Mouse (Mus musculus) liver, postnatal 0 days (tissue): ENCODE results near the gene Stx16. TPM values are rescaled to one million over a fixed set of nuclear protein-coding genes. Genes with fewer than 3 reads are reported as not detected.

Source experiments
- ATAC-seq: fragments of 200-750 bp; cut with Nextera tagmentation; 2 replicates; pipeline ENCODE4 v1.8.0; 2017; ENCODE audit warnings: mild to moderate bottlenecking, moderate library complexity
- DNase-seq: peaks from one replicate; pipeline ENCODE4 v3.0.0-alpha.2; 2016
- H3K27ac ChIP-seq: fragments of 300-500 bp; sonication (generic); 2 replicates; pipeline ENCODE4 v1.5.1; 2014; ENCODE audit warnings: antibody characterized with exemption, moderate library complexity, mild to moderate bottlenecking, low read depth
- H3K27me3 ChIP-seq: fragments of 300-500 bp; sonication (generic); 2 replicates; pipeline ENCODE4 v1.6.1; 2014; ENCODE audit warnings: low read length, control low read depth, mixed read lengths; ENCODE audit not compliant: insufficient read depth
- H3K36me3 ChIP-seq: fragments of 300-500 bp; sonication (generic); replicated peaks from 2 replicates; pipeline ENCODE4 v1.6.1; 2014; ENCODE audit warnings: mild to moderate bottlenecking, control low read depth, low read length, moderate library complexity, mixed read lengths; ENCODE audit not compliant: insufficient read depth
- H3K4me1 ChIP-seq: fragments of 300-500 bp; sonication (generic); 2 replicates; pipeline ENCODE4 v1.6.1; 2014; ENCODE audit warnings: antibody characterized with exemption, mild to moderate bottlenecking, control low read depth; ENCODE audit not compliant: insufficient read depth
- H3K4me2 ChIP-seq: fragments of 300-500 bp; sonication (generic); 2 replicates; pipeline ENCODE4 v1.6.1; 2014; ENCODE audit warnings: low read depth, mild to moderate bottlenecking, low read length, moderate library complexity, mixed read lengths
- H3K4me3 ChIP-seq: fragments of 300-500 bp; sonication (generic); 2 replicates; pipeline ENCODE4 v1.5.1; 2014; ENCODE audit warnings: low read depth, low read length
- H3K9ac ChIP-seq: fragments of 300-500 bp; sonication (generic); replicated peaks from 2 replicates; pipeline ENCODE4 v1.6.1; 2014; ENCODE audit warnings: mild to moderate bottlenecking, moderate library complexity
- H3K9me3 ChIP-seq: fragments of 300-500 bp; sonication (generic); 2 replicates; pipeline ENCODE4 v1.6.1; 2016; ENCODE audit warnings: mild to moderate bottlenecking, control low read depth, low read length, mixed read lengths
- CTCF ChIP-seq: sonication (generic); IDR thresholded peaks from 2 replicates; pipeline ENCODE4 v1.5.1; 2016; ENCODE audit warnings: antibody characterized with exemption, low read depth
- EP300 ChIP-seq: IDR thresholded peaks from 2 replicates; pipeline ENCODE4 v1.6.1; 2016; ENCODE audit warnings: antibody characterized with exemption, low read depth, mild to moderate bottlenecking
- WGBS: fragments of 180-500 bp; shearing (Covaris S2); extraction: QIAGEN DNeasy Blood & Tissue Kit; methylation state at CpG from one replicate; pipeline ENCODE4 v1.1.7; 2014; ENCODE audit not compliant: insufficient replicate concordance; 5-methylcytosine and 5-hydroxymethylcytosine counted together
- polyA plus RNA-seq: library from polyadenylated mRNA; unstranded; fragments of >200 nt; fragmentation: Nextera tagmentation; extraction: Ambion mirVana; gene quantifications from 2 replicates; pipeline ENCODE4 v1.2.1, GENCODE M21; 2015

Gene Stx16
- polyA plus RNA-seq, 1 experiment from 2014 or later = 2.9 TPM

GRCm38 (mm10) chr2:174120631-174121030, 44.5 kb downstream of the Stx16 start:
- Histone ChIP-seq H3K27me3 (no peaks in the 10 kb centered on the region), H3K9me3 (no peaks in the 10 kb centered on the region), H3K9ac (no peak overlapping the region), H3K4me1 (no peaks in the 10 kb centered on the region), H3K36me3 (peaks cover 60% of the 10 kb centered on the region), H3K4me2 (no peak overlapping the region), H3K4me3 (no peak overlapping the region), H3K27ac (no peak overlapping the region)
- no peak for DNase-seq
- ATAC-seq = no peak
- TF ChIP-seq CTCF (no peak), EP300 (no peak)
- WGBS = 81% methylated on average over 19 of the region's 19 CpGs

GRCm38 (mm10) chr2:174121411-174121947, 45.4 kb downstream of the Stx16 start:
- no peak overlapping the region for H3K4me2 ChIP-seq
- 80% methylated on average over 12 of the region's 12 CpGs for WGBS
- H3K27ac ChIP-seq = no peak overlapping the region
- H3K9ac ChIP-seq = no peak overlapping the region
- H3K36me3 ChIP-seq = peaks cover 56% of the 10 kb centered on the region
- H3K9me3 ChIP-seq = no peaks in the 10 kb centered on the region
- TF ChIP-seq EP300 = no peak
- ATAC-seq = no peak
- H3K4me1 ChIP-seq = peaks cover under 1% of the 10 kb centered on the region; the same call in 1 of the 2 replicates
- H3K4me3 ChIP-seq = no peak overlapping the region
- DNase-seq = no peak
- H3K27me3 ChIP-seq = no peaks in the 10 kb centered on the region

- ATAC-seq (no peak), DNase-seq (no peak)
- H3K4me2 ChIP-seq = no peak overlapping the region
- no peaks in the 10 kb centered on the region for H3K9me3 ChIP-seq
- H3K9ac ChIP-seq = no peak overlapping the region
- no peak overlapping the region for H3K4me3 ChIP-seq
- TF ChIP-seq CTCF (no peak), EP300 (no peak)
- no peaks in the 10 kb centered on the region for H3K27me3 ChIP-seq
- WGBS = 77% methylated on average over 2 of the region's 2 CpGs
- H3K36me3 ChIP-seq = peaks cover 50% of the 10 kb centered on the region
- H3K27ac ChIP-seq = no peak overlapping the region
- peaks cover 5% of the 10 kb centered on the region for H3K4me1 ChIP-seq
These were observed 46.2 kb downstream of the Stx16 start for GRCm38 (mm10) chr2:174122331-174122730.

- TF ChIP-seq CTCF (no peak), EP300 (no peak)
- Histone ChIP-seq H3K27me3 (no peaks in the 10 kb centered on the region), H3K9ac (no peak overlapping the region), H3K4me1 (peaks cover 5% of the 10 kb centered on the region), H3K27ac (no peak overlapping the region), H3K4me3 (no peak overlapping the region), H3K9me3 (no peaks in the 10 kb centered on the region), H3K4me2 (no peak overlapping the region), H3K36me3 (peaks cover 43% of the 10 kb centered on the region)
- 78% methylated on average over 3 of the region's 3 CpGs for WGBS
- DNase-seq (no peak), ATAC-seq (no peak)
These were observed 47.6 kb downstream of the Stx16 start for GRCm38 (mm10) chr2:174123731-174124130.

- Histone ChIP-seq H3K27ac (no peak overlapping the region), H3K27me3 (no peaks in the 10 kb centered on the region), H3K4me2 (peak overlapping the region; percentile 23; the same call in 1 of the 2 replicates), H3K9ac (no peak overlapping the region), H3K4me1 (peaks cover 5% of the 10 kb centered on the region), H3K4me3 (no peak overlapping the region), H3K36me3 (peaks cover 18% of the 10 kb centered on the region), H3K9me3 (no peaks in the 10 kb centered on the region)
- DNase-seq (peak; percentile 39), ATAC-seq (no peak)
- 12% methylated on average over 20 of the region's 21 CpGs for WGBS
- TF ChIP-seq EP300 = no peak
- no peak for TF ChIP-seq CTCF
These were observed 50.6 kb downstream of the Stx16 start for GRCm38 (mm10) chr2:174126522-174127375.

GRCm38 (mm10) chr2:174127376-174127713, 51.2 kb downstream of the Stx16 start:
- Histone ChIP-seq H3K36me3 (peaks cover 12% of the 10 kb centered on the region), H3K4me3 (no peak overlapping the region), H3K9me3 (no peaks in the 10 kb centered on the region), H3K9ac (no peak overlapping the region), H3K4me1 (peaks cover 5% of the 10 kb centered on the region), H3K27ac (no peak overlapping the region), H3K27me3 (no peaks in the 10 kb centered on the region), H3K4me2 (no peak overlapping the region)
- ATAC-seq (no peak), DNase-seq (no peak)
- 41% methylated on average over 6 of the region's 6 CpGs for WGBS
- no peak for TF ChIP-seq EP300
- no peak for TF ChIP-seq CTCF
